Mouse (Mus musculus) T-helper 1 cell (primary cell): ENCODE results near the gene Ube2e2.

Experiments used
- in situ Hi-C: fragments of 300-600 bp; cut with MboI, MseI; formaldehyde crosslinking; loops from one replicate; pipeline ENCODE4 v1.15.1; 2025; ENCODE audit warnings: high pct_unique_total_duplicates

Gene Ube2e2

DNA sequence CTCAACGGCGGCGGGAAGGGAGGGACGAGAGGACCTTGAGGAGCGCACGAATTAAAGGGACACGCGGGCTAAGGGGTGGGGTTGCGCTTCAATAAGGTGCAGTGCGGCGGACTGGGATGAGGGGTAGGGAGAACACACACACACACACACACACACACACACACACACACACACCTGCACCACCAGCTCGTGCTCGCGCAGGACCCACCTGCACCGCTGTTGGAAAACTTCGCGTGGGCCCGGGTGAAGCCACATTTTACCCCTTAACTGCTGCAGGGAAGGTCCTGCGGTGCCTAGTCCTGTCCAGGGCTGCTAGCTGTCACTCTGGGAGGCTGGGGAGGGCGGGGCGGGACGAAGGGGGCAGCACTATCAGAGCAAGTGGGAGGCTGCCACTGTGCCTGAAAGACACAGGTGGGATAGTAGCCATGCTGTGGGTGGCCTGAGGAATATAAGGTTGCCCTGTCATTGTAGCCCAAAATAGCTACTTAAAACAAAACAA, at the start of gene Ube2e2:
Gene Ube2e2 (minus strand): TSS at position 321 of the 499 bp plus-strand sequence.
- in situ Hi-C loops, result no loop called here

GRCm38 (mm10) chr14:18940068-18940467, 46.0 kb upstream of the Ube2e2 start:
- in situ Hi-C loops, result no loop called here

DNA sequence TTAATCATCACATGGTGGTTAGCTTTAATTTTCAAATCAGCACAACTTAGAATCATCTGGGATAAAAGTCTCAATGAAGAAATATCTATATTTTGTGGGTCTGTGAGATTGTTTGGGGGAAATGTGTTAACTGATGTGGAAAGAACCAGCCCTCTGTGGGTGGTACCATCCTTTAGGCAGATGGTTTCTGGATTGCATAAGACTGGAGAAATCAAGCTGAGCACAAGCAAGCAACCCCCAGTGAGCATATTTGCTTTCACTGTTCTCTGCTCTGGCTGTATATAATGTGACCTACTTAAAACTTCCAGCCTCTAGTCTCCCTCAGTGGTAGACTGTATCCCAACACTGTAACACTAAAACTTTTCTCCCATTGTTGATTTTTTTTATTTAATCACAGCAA, 9.5 kb upstream of the Ube2e2 start:
- in situ Hi-C loops, result no loop called here

DNA sequence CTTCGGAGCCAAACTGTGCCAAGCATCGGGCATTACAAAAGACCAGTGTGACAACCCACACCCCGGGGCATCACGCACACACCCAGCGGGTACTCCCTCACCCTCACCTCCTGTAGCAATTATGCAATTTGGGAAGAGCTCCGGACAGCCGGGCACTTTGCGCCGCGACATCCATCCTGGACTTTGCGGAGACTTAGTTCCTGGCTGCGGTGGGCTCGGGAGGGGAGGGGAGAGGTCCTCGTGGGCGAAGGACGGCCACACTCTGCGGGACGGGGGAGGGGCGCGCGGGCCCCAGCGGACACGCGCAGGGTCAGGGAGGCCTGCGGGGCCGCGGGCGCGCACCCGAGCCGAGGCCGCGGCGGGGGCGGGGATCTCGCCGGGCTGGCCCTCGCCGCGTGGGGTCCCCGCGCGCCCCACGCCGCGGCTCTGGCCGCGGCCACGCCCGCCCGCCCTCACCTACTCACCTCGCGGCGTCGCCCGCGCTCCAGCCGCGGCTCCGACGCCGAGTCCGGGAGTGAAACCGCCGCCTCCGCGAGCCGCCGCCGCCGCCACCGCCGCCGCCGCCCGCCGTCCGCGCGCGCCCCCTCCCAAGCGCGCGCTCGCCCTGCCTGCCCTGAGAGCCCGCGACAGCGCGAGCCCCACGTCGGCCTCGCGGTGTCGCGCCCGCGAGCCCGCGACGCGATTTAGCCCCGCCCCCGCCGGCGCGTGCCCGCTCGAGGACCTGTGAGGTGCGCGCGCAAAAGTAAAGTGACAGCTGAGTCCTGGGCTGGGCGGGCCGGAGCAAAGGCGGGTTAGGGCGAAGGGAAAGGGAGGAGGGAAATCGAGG, 733 bp downstream of the Ube2e2 start:
- in situ Hi-C loops, result no loop called here

GRCm38 (mm10) chr14:18889571-18889970, 4.5 kb downstream of the Ube2e2 start:
- in situ Hi-C loops, result no loop called here

GRCm38 (mm10) chr14:18882493-18882892, 11.6 kb downstream of the Ube2e2 start:
- in situ Hi-C loops, result no loop called here

DNA sequence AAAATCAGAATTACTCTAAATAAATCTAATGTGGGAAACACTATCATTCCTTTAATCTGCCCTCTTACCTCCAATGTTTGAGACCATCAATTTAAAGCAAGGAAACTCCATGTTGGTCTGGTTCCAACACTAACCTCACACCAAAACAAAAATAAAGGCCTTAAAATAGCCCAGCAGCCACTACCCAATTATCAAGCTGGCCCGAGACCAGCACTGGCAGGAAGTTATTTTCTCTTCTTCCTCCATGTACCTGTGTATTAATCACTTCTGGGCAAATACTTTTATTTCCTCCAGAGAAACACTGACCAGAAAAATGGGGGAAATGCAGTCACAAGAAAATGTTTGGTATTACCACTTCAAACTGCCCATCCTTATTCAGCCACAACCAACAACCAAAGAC, 23.4 kb downstream of the Ube2e2 start:
- in situ Hi-C loops, result loop anchor here (10.0 kb wide), 1 partner anchor 486 kb away; no protein-coding TSS in a partner anchor

DNA sequence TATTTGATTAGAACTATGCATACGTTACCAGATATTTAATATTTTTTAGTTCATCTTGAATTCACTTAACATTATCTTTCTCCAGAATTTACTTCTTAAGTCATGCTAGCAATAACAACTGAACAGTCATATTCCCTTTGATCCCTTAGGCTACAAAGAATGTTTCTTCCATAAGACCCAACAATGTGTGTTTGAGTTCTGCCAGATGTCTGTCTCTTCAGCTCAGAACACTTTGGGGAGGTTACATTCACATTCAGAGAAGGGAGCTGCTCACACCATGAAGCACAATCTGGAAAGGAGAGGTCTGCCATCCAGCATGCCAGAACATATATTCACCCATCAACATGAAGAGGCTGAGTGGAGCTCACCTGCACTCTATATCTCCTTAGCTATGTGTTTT, 65.4 kb downstream of the Ube2e2 start:
- in situ Hi-C loops, result no loop called here

DNA sequence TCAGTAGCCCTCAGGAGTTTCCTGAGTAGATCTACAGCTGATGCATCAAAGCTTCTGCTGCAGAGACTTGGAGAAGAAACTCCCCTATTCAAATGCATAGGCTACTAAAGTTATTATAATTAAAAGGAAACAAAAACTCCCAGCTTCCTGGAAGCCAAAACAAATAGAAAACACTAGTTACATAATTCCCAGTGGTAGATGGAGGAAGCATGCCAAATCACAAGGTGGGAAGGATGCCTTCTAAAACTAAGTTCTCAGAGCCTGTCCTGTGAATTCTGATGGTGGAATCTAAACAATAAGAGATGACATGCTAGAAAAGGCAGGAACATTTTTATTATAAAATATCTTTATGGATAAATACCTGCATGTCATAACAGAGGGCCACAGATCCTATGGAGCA, 67.3 kb downstream of the Ube2e2 start:
- in situ Hi-C loops, result no loop called here

DNA sequence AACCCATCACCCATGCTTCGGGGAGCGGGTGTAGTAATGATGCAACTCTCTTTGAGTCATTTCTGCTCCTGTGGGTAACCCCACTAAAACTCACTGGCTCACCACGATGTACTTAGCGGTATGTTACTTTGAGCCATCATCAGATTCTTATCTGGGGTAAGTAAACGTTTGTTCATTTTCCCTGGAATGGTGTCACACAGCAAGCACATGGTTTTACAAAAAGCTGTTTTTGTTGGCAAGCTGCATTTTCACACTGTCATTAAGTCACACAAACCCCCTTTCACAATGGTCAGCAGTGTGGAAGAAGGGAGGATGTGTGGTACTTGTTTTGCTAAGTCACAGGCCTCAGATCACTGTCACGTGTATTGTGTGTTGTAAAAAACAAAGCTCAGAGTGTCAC, 73.4 kb downstream of the Ube2e2 start:
- in situ Hi-C loops, result no loop called here

GRCm38 (mm10) chr14:18796857-18797256, 97.2 kb downstream of the Ube2e2 start:
- in situ Hi-C loops, result no loop called here

DNA sequence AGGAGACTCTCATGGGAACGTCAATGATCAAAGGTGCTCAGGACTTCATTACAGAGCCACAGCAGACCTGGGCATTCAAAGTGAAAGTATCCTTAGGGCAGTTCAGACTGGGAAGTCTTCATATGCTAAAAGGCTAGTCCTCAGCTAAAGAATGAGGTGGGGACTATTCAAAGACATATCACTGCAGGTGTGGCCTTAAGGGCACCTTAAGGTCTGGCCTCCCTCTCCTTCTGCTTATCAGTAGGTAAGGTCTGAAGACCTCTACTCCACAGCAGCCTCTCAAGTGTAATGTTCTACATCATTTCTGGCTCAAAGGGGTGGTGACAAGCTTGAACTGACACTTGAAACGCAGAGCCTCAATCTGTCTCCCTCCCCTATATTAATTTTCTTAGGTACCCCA, 98.3 kb downstream of the Ube2e2 start:
- in situ Hi-C loops, result no loop called here

- in situ Hi-C loops, result no loop called here
Measured at GRCm38 (mm10) chr14:18778993-18779675, 114.9 kb downstream of the Ube2e2 start.

- in situ Hi-C loops, result no loop called here
Measured at GRCm38 (mm10) chr14:18778241-18778640, 115.8 kb downstream of the Ube2e2 start.

DNA sequence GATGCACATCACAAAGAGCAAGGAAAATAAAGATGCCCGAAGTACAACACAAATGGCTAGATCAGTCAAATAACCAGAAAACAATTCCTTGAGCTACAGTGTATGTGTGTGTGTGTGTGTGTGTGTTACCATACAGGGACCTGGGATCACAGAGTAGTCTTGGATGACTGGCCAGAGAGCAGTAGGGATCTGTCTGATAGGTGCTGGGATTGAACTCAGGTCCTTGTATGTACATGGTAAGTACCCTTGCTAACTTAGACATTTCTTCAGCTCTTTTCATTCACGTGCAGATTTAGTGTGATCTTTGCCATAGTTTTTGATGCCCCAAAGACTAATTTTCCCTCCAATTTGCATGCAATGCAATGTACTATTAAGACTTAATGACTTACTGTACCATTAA, 117.9 kb downstream of the Ube2e2 start:
- in situ Hi-C loops, result no loop called here

DNA sequence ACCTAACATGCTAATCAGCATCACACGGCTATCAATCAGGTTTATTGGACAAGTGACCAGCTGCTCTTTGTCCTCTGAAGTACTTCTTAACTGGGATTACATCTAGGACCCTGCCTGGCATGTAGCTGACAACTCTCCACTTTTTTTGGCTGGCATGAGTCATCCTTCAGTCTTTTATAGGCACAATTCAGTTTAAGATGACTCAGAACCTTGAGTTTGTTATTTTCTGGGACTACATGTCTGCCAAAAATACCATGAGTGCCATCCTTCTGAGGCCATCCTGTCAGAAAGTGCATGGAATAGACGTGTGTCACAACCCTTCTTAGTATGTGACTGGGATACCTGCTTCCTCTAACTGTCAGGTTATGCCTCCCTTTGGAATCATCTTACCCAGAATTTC, 120.3 kb downstream of the Ube2e2 start:
- in situ Hi-C loops, result no loop called here

- in situ Hi-C loops, result no loop called here
Measured at GRCm38 (mm10) chr14:18759601-18760356, 134.3 kb downstream of the Ube2e2 start.

DNA sequence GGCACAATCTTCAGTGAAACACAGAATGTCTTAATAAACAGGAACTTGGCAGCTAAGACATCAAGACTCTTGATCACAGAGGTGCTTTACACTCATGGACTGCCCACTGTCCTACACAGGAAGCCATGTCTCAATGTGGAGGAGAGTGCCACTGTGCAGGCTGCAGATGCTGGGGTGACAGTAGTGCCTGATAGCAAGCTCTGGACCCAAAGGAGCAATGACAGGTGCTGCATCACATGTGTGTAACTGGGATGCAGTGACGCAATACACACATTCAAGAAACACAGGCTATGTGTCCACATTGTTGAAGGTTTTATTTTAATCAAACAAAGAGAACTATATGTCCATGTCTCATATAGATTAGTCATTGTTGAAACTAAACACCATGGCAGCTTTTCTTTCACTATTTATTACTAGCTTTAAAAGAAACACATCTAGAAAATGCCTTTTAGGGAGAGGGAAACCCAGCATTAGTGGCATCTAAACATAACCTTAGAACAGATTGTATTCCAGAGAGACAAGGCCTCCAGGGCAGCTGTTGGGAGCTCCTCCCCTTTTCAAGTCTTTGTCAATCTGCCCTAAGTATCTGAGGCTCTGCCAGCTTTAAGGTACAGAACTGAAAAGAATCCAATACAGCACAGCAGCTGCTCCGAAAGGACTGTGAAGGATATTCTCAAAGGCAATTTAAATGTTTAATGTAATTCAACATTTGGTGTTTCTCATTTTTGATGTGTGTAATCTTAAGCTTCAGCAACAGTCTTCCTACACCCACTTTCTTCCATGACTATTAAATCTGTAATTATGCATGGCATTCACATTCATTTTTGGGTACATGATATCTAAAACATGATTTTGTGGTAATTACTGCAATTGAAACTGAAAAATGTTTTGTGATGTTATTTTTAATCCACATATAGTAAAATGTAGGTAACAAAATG, 135.2 kb downstream of the Ube2e2 start:
- in situ Hi-C loops, result no loop called here

DNA sequence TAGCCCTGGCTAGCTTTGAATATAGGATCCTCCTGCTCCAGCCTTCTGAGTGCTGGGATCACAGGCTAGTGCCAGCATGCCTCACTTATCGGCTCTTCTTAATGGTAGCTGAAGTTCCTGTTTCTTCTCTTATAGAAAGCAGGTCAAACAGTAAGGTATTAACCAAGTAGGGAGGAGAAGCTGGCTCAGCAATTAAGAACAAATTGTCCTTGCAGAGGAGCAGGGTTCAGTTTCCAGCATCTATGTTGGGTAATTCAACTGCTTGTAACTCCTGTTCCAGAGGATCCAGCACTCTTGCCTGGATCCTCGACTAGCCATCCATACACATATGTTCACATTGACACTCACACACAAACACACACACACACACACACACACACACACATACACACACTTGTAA, 136.1 kb downstream of the Ube2e2 start:
- in situ Hi-C loops, result no loop called here

- in situ Hi-C loops, result no loop called here
Measured at GRCm38 (mm10) chr14:18755410-18755809, 138.7 kb downstream of the Ube2e2 start.

GRCm38 (mm10) chr14:18754595-18754994, 139.5 kb downstream of the Ube2e2 start:
- in situ Hi-C loops, result no loop called here
